Mouse (Mus musculus): ENCODE data around the gene 9530053A07Rik. TPM values are rescaled to one million over a fixed set of nuclear protein-coding genes. Genes with fewer than 3 reads are reported as not detected.

Gene 9530053A07Rik
- polyA plus RNA-seq, 1 experiment from 2014 or later = 0.13 TPM

DNA sequence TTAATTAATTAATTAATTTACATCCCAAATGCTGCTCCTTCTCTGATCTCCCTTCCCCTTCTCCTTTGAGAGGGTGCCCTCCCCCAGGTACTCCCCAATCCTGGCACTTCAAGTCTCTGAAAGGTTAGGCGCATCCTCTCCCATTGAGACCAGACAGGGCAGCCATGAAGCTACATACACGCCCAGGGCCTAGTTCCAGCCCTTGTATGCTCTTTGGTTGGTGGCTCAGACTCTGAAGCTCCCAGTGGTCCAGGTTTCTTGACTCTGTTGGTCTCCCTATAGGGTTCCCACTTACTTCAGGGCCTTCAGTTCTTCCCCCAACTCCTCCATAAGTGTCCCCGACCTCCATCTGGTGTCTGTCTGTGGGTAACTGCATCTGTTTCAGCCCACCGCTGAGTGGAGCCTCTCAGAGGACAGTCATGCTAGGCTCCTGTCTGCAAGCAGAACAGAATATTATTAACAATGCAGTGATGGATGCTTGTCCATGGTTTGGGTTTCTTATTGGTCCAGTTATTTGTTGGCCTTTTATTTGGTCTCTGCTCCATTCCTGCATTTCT lies 76.9 kb downstream of the 9530053A07Rik start:
- Histone ChIP-seq H3K4me2 (no peak overlapping the region), H3K36me3 (no peaks in the 10 kb centered on the region), H3K27ac (replicated peaks) (no peak overlapping the region), H3K27me3 (no peaks in the 10 kb centered on the region), H3K4me1 (replicated peaks) (0 out of 2 replicates have a peak, but pooled peaks cover 3% of the 10 kb centered on the region), H3K4me3 (no peak overlapping the region), H3K9me3 (no peaks in the 10 kb centered on the region), H3K9ac (no peak overlapping the region)
- WGBS = 68% methylated on average over 4 of the region's 4 CpGs
- ATAC-seq (ENCODE audit: low FRiP score, low read depth) = no peak

DNA sequence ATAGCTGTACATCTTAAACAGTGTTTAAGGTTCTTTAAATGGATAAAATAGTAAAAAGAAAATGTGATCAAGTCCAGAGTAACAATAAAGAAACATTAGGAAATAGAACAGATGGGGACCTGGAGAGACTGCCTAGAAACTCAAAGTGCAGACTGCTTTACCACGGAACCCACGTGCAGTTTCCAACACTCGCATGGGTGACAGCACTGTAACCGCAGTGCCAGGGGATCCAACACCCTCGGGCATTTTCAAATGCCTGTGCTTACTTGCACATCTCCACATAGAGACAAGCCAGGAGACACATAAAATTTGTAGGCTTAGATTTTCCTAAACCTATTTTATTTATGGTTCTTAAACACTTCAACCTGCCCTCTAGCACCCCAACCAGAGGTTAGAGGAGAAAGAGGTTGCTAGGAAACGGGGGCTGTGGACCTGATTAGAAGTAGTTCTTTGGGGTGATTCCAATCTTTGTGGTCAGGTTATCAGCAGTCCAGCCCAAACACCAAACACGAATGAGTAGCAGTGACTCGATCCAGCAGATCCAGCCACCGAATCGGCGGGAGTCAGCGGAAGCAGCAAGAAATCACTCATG lies 79.2 kb downstream of the 9530053A07Rik start:
- ATAC-seq (ENCODE audit: low FRiP score, low read depth) = peak; percentile 34; the same call in 1 of the 2 replicates
- Histone ChIP-seq H3K36me3 (no peaks in the 10 kb centered on the region), H3K27me3 (no peaks in the 10 kb centered on the region), H3K4me3 (peak overlapping the region; percentile 35), H3K4me1 (replicated peaks) (0 out of 2 replicates have a peak, but pooled peaks cover 3% of the 10 kb centered on the region), H3K9me3 (no peaks in the 10 kb centered on the region), H3K4me2 (peak overlapping the region; percentile 57), H3K27ac (replicated peaks) (peak overlapping the region; percentile 43; the same call in 1 of the 2 replicates), H3K9ac (peak overlapping the region; percentile 43; the same call in 1 of the 2 replicates)
- 41% methylated on average over 12 of the region's 12 CpGs for WGBS

DNA sequence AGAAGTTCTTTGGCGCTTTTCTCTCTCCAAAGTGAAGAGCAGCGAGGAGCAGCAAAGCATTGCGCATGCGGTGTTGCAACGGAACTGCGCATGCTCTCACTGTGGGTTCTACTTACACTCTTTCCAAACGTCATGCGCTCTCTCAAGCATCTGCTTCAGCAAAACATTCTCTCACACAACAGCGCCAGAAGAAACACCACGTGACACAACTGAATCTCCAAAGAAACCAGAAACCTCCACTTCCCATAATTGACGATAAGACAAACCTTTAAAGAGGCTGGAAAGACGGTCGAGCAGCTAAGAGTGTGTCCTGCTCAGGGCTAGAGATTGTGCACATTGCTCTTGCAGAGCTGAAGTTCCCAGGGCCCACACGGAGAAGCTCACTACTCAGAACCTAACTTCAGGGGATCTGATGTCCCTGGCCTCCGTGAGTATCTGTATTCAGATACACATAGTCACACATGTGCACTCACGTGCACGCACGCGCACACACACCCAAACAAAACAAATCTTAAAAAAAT lies 79.8 kb downstream of the 9530053A07Rik start:
- peak overlapping the region; percentile 35 for H3K4me3 ChIP-seq
- ATAC-seq (ENCODE audit: low FRiP score, low read depth) = peak; percentile 87
- no peaks in the 10 kb centered on the region for H3K36me3 ChIP-seq
- H3K27me3 ChIP-seq = no peaks in the 10 kb centered on the region
- WGBS = 47% methylated on average over 19 of the region's 19 CpGs
- no peaks in the 10 kb centered on the region for H3K9me3 ChIP-seq
- H3K4me1 ChIP-seq (replicated peaks) = 0 out of 2 replicates have a peak, but pooled peaks cover 3% of the 10 kb centered on the region
- peak overlapping the region; percentile 57 for H3K4me2 ChIP-seq
- peak overlapping the region; percentile 43; the same call in 1 of the 2 replicates for H3K27ac ChIP-seq (replicated peaks)
- peak overlapping the region; percentile 43; the same call in 1 of the 2 replicates for H3K9ac ChIP-seq

DNA sequence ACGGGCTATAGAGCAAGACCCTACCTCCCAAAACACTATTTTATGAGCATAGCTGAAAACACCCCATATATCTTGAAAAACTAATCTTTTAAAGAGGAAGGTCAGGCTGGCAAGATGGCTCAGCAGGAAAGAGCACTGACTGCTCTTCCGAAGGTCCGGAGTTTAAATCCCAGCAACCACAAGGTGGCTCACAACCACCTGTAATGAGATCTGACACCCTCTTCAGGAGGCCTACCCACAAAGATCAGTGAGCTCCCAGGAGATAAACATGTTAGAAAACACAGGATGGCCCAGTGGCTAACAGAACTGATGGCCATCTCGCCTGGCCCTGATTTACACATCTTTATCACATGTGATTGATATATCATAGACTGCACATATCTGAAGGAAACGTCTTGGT lies 81.5 kb downstream of the 9530053A07Rik start:
- Histone ChIP-seq H3K27me3 (no peaks in the 10 kb centered on the region), H3K4me1 (replicated peaks) (0 out of 2 replicates have a peak, but pooled peaks cover 3% of the 10 kb centered on the region), H3K4me3 (no peak overlapping the region), H3K4me2 (no peak overlapping the region), H3K9me3 (no peaks in the 10 kb centered on the region), H3K36me3 (no peaks in the 10 kb centered on the region), H3K27ac (replicated peaks) (no peak overlapping the region), H3K9ac (no peak overlapping the region)
- ATAC-seq (ENCODE audit: low FRiP score, low read depth) = no peak
- 55% methylated on average over 5 of the region's 5 CpGs for whole genome bisulfite sequencing

DNA sequence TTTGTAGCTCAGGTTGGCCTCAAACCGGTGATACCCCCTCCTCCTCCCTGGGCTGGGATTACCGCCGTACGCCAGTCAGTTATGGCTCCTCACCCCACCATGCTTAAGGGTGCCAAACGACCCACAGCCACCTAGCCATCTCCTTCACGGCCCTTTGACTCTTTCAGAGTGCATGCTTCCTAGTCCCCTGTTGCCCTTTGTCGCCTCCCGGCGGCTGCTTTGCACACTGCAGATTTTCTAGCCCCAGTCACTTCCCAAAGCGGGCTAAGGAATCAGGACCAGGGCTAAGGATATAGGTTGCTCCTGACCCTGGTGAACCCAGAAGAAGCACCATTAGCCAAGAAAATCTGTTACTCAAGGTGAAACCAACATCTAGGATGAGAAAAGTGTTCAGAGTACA lies 84.9 kb downstream of the 9530053A07Rik start:
- Histone ChIP-seq H3K9me3 (no peaks in the 10 kb centered on the region), H3K27me3 (no peaks in the 10 kb centered on the region), H3K27ac (replicated peaks) (no peak overlapping the region), H3K4me1 (replicated peaks) (no peaks in the 10 kb centered on the region), H3K36me3 (no peaks in the 10 kb centered on the region), H3K4me3 (no peak overlapping the region), H3K4me2 (no peak overlapping the region), H3K9ac (no peak overlapping the region)
- no peak for ATAC-seq (ENCODE audit: low FRiP score, low read depth)
- 41% methylated on average over 10 of the region's 10 CpGs for WGBS

Other genes with a start within 250 kb of the 9530053A07Rik start
- gene Zfp974, start 200.0 kb upstream of the 9530053A07Rik start, polyA plus RNA-seq (2015; fragmentation: Nextera tagmentation; extraction: Ambion mirVana) = 12.2 and 12.4 TPM in 2 replicates
- 29.7 and 33.5 TPM in 2 replicates for gene Zfp780b, start 150.3 kb upstream of the 9530053A07Rik start, polyA plus RNA-seq (2015; fragmentation: Nextera tagmentation; extraction: Ambion mirVana)
- 5.4 and 5.6 TPM in 2 replicates for gene Zfp850, start 115.4 kb upstream of the 9530053A07Rik start, polyA plus RNA-seq (2015; fragmentation: Nextera tagmentation; extraction: Ambion mirVana)
- 276 and 284 TPM in 2 replicates for gene Psmc4, start 79.4 kb upstream of the 9530053A07Rik start, polyA plus RNA-seq (2015; fragmentation: Nextera tagmentation; extraction: Ambion mirVana)
- 0.41 and 0.71 TPM in 2 replicates for gene Fcgbp, start 58.2 kb upstream of the 9530053A07Rik start, polyA plus RNA-seq (2015; fragmentation: Nextera tagmentation; extraction: Ambion mirVana)
- gene Fbl, start 40.2 kb downstream of the 9530053A07Rik start, polyA plus RNA-seq (2015; fragmentation: Nextera tagmentation; extraction: Ambion mirVana) = 76.5 and 81.8 TPM in 2 replicates
- gene Dyrk1b, start 50.0 kb downstream of the 9530053A07Rik start, polyA plus RNA-seq (2015; fragmentation: Nextera tagmentation; extraction: Ambion mirVana) = 14.0 and 14.9 TPM in 2 replicates
- 19.9 and 23.7 TPM in 2 replicates for gene Eid2, start 138.4 kb downstream of the 9530053A07Rik start, polyA plus RNA-seq (2015; fragmentation: Nextera tagmentation; extraction: Ambion mirVana)
- gene Eid2b, start 148.3 kb downstream of the 9530053A07Rik start, polyA plus RNA-seq (2015; fragmentation: Nextera tagmentation; extraction: Ambion mirVana) = 38.4 and 38.7 TPM in 2 replicates
- gene Selenov, start 161.7 kb downstream of the 9530053A07Rik start, polyA plus RNA-seq (2015; fragmentation: Nextera tagmentation; extraction: Ambion mirVana) = 0.62 and 1.4 TPM in 2 replicates
- 18.4 and 26.9 TPM in 2 replicates for gene Dll3, start 172.8 kb downstream of the 9530053A07Rik start, polyA plus RNA-seq (2015; fragmentation: Nextera tagmentation; extraction: Ambion mirVana)
- gene Timm50, start 182.6 kb downstream of the 9530053A07Rik start, polyA plus RNA-seq (2015; fragmentation: Nextera tagmentation; extraction: Ambion mirVana) = 129 and 131 TPM in 2 replicates
- gene Supt5, start 209.3 kb downstream of the 9530053A07Rik start, polyA plus RNA-seq (2015; fragmentation: Nextera tagmentation; extraction: Ambion mirVana) = 94.0 and 104 TPM in 2 replicates
- gene Rps16, start 221.2 kb downstream of the 9530053A07Rik start, polyA plus RNA-seq (2015; fragmentation: Nextera tagmentation; extraction: Ambion mirVana) = 444 and 501 TPM in 2 replicates
- gene Plekhg2, start 243.1 kb downstream of the 9530053A07Rik start, polyA plus RNA-seq (2015; fragmentation: Nextera tagmentation; extraction: Ambion mirVana) = 26.8 and 27.6 TPM in 2 replicates